Mouse (Mus musculus) right cerebral cortex, adult 18-20 months (tissue): ENCODE measurements at regions not wholly inside any gene's neighbourhood (a gene's known extent, or its start where the extent isn't known, plus 50 kb on each side); places are given as distances from the start of the nearest gene placed in this dataset.

Experiments
- DNase-seq: peaks from one replicate; pipeline ENCODE4 v3.0.0; 2022; ENCODE audit warnings: mixed read lengths

DNA sequence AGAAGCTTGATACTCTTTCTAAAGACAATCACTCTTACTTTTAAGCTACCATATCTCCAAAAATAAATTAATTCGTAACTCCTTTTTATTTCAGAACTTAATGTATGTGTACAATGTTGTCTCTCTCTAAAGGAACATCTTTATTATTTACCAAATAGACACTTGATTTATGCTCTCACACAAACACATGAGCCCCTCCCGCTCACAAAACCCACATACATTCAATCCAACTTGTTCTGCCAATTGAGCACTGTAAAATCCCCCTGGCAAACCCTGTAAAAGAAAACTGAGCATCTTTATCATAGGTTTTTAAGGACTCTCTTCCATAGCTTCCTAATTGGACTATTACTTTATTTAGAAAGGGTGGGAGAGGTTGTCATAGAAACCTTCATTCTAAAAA, 812.5 kb downstream of the Phf3 start:
- no peak for DNase-seq

DNA sequence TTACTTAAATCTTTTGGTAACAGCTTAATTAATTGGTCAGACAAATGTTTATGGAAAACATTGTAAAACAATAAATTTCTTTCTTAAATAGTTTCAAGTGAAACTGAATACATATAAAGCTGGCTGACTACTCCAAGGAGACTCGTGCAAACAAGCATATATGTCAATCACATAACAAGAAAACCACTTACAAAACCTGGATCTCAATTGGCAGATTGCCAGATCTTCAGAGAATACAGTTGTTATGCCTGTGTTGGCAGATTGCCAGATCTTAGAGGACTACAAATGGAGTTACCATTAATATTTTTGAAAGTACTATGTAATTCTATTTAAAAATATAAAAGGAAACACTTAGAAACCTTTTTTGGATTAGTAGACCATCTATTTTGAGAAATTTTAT, 812.9 kb downstream of the Phf3 start:
- DNase-seq, result no peak

DNA sequence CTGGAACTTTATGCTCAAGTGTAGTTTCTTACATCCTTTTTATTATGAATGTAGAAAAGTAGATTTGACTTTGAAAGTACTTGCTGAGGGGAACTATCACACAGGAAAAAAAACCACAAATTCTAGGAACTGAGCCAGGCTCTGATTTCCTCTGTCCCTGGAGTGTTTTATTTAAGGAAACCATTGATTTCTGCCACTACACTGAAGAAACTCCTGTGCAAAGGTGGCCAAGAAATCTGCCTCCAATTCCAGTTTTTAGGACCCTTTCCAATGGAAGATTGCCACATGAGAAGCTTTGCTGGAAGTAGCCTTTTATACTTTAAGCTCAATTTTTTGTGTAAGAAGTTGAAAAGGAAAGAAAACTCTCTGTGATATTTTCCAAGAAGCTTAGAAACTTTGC, 856.1 kb downstream of the Phf3 start:
- peak; percentile 22 for DNase-seq

DNA sequence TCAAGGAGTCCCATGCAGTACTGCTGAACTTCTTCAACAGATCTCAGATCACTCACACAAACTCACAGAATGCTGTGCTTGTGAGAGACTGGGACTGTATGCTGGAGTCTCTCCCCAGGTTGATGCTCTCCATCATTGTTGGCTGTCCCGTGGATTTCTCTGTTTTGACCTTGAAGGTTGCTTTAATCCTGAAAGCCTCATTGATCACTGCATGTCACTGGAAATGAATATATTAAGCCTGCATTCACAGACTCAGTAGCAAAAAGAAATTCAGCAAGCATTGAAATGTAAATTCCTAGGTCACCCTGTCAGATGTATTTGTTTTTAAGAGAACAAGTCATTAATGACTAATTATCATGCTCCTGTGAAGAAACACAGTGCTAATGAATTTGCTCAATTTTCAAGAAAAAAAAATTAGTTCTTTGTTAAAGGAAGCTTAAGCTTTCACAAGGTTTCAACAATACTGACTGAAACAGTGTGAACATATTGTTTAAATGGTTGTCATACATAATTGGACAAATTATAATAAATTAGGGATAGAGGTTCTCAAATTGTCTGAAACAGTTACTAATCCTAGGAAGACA, 864.9 kb downstream of the Phf3 start:
- DNase-seq, result no peak
